Mouse (Mus musculus) brain, adult 2 months (tissue): ENCODE results near the gene Efna1.

Source experiments
- DNase-seq: peaks from one replicate; pipeline ENCODE4 v3.0.0; 2011; ENCODE audit warnings: low read depth, low spot score

Gene Efna1

DNA sequence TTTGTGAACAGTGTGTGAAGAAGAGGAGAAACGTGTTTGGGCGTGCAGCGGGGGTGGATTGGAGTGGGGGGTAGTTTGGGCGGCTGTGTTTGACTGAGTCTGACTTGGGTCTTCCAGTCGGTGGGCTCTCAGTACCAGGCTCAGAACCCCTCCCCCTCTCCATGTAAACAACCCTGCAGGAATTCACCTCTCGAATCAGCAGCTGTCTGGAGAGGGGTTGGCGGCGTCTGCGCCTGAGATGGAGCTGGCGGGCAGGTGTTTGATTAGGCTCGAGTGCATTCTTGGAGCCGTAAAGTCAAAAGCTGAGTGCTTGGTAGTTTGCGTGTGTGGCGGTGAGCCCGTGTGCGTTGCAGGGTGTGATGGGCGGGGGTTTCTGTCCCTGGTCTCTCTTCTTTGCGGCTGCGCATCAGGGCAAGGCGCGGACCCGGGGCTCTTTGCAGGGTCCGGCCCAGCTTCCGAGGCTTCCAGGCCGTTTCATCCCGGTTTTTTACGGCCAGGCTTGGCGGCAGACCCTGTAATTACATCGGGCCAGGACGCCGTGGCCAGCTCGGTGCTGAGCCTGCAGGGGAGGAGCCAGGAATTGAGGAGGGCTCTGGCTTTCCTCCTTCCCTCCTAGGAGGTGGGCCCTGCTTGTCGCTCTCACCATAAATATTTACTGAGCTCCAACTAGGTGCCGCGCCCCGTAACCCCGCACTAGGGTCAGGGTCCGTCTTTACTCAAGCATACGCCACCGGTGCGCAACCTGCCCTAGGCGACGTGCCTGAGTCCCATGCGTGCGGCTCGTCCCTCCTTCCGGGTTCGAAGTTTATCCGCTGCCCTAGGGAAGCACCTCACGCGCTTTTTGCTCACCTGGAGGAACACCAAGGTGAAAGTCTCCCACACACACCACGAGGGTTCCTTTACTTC lies at the start of gene Efna1:
TSS of gene Efna1 (minus strand) at position 537 of the 906 bp plus-strand sequence.
- peak; percentile 69 for DNase-seq

- no peak for DNase-seq
Observed at GRCm38 (mm10) chr3:89330346-89330745, 49.4 kb upstream of the Efna1 start.

DNA sequence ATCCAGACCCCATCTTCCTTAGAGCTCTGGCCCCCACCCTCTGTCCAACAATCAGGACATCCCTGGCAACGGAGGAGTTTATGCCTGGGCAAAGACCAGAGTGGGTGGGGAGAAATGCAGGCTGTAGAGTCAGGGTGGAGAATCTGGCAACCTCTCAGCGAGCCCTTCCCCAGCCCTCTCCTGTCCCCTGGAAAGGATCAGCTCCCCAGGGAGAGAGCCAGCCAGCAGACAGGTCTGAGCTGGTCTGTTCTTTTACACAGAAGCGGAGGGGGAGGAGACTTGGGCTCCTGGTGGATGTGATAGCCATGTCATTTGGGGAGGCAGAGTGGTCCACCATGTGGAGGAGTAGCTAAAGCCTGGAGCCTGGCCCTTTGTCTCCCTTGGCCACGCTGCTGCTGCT lies 47.7 kb upstream of the Efna1 start:
- DNase-seq: no peak

- no peak for DNase-seq
Observed at GRCm38 (mm10) chr3:89327371-89327870, 46.5 kb upstream of the Efna1 start.

- DNase-seq: no peak
Observed at GRCm38 (mm10) chr3:89325882-89326281, 44.9 kb upstream of the Efna1 start.

DNA sequence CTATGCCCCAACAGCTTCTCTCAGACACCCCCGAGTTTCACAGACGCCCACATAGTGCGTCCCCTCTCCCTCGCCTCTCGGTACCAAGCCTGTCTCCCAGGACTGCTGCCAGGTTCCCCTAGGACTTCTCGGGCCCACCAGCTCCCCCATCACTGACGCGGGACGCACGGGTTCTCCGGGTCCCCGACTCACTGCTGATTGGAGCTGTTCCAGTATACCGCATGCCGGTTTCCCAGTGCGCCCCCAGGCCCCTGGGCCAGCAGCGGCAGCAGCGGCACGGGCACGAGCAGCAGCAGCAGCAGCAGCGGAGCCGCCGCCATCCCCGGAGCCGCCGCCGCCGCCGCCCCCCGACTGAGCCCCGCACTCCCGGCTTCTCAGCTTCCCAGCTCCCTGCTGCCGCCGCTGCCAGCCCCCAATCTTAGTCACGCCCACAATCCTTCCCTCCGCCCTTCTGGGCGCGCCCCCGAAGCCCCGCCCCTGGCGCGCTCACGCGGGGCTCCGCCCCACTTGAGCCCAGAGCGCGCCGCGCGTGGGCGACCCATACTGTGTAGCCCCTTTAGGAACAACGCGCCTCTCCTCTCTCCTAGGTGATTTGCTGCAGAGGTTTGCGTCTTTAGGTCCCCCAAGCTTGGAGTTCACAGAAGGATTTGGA lies 41.7 kb upstream of the Efna1 start, which contains the start of gene Efna3:
TSS of gene Efna3 (minus strand) at position 452 of the 652 bp plus-strand sequence.
- DNase-seq: peak; percentile 90

- DNase-seq: peak; percentile 47
Observed at GRCm38 (mm10) chr3:89322131-89322500, 41.2 kb upstream of the Efna1 start.

DNA sequence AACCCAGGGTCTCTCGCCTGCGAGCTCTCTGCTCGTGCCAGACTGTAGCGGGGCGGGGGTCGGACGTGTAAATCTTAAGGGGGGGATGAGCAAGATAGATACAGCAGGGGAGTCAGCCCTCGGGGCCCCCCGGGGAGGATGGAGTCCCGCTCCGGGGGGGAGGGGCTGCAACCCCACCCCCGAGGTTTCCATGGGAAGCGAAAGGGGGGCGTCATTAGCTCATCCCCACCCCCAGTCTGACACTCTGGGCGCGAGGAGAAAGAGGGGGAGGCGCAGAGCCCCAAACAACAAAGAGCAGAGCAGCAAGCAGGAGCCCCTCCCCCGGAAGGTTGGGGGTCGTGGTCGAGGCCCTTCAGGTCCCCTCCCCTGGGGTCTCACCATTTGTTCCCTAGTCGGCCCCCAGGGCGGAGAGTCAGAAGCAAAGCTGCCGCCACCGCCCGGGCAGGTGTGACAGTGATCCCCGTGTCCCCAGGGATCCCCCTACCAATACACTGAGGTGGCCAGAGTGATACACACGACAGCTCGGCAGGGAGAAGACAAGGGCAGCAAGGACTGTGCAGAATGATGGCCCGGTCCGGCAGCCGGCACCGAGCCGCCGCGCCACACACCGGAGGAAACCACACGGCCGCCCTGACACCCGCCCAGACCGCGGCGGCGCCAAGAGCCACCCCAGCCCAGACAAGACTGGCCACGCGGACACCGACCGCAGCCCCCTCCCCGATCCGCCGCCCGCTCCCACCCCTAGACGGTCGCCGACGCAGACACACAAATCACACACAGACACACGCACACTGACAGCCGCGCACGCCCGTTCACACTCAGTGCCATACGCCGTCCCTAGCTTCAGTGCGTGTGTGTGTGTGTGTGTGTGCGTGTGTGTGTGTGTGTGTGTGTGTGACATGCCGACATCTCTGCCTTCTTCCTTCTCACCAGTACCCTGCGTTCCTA lies 40.5 kb upstream of the Efna1 start:
- peak; percentile 65 for DNase-seq

DNA sequence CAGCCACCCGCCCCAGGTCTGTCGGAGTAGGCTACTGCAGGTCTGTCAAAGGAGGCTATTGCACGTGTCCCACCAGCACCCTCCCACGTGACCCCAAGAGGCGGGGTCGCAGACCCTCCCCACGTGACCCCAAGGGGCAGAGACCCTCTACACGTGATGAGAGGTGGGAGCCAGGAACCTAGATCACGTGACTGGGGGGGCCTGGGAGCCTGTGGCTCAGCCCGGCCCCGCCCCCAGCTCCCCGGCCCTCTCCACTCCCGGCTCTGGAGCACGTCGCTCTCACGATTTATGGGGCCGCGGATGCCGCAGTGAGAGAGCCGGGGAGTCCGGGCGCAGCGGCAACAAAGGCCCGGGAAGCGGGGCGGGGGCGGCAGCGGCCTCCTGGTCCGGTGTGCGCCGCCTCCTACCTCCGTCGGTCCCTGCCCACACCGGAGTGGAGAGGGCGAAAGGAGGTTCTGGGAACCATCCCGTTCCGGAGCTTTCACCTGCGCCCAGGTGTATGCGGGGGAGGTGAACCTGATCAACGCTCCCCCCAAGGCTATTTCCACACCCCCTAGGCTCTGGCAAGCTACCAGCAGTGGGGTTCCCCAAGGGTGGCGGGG lies 39.7 kb upstream of the Efna1 start:
- peak; percentile 62 for DNase-seq

GRCm38 (mm10) chr3:89319591-89320350 lies 38.8 kb upstream of the Efna1 start:
- peak; percentile 80 for DNase-seq

DNA sequence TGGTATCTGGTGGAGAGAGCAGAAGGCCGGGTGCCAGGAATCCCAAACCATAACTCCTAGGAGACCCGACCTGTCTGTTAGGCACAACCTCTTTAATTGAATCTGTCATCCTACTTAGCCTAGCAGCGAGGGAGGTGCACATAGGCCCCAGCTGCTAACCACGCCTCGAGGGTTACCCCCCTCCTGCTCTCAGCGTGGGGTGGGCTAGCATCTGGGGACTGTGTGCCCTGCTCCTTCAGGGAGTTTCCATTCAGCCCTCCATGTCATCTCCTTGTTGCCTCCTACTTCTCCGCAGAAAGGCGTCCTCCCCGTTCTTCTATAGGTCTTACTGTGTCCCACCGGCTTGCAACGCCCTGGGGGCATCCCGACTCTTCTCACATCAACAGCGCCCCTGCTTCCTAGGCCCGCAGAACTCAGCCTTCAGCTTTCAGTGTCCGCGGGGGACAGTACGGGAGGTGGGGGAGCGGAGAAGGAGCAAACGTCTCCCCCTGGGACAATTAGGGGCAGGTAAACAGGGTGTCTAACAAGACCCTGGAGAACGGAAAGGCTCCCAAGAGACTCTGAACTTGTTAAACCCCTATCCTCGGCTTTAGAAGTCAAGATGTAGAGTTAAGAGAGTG lies 38.1 kb upstream of the Efna1 start:
- no peak for DNase-seq

DNA sequence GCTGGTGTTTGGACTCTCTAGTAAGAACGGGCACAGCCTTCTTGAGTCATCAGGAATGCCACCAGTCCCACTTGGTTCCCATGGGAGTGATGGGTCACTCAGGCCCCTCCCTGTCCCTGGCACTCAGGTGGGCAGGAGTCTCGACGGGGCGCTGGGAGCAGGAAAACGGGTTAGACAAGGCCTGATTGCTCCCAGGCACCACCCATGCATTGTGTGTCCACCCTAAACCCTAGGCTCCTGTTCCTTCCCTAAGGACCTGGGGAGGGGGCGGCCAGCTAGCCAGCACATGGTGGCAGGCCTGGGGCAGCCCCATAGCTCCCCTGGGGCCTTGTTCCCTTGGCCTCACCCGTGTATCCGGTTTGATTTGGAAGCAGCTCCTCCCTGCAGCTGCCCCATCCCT lies 37.4 kb upstream of the Efna1 start:
- peak; percentile 48 for DNase-seq

DNA sequence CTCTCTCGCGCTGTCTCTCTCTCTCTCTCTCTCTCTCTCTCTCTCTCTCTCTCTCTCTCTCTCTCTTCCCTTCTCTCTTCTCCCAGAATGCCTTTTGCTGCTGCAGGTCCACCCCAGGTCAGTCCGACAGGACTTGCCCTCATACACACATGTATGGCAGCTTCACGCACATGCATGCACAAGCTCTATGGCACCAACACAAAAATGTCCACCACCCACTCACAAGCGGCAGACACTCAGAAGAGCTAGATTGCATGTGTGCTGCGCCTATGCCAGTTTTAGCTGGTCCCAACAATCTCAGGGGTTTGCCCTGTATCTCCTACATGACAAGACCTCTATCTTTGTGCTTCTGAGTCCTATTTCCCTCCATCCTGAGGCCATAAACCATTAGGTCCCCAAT lies 36.3 kb upstream of the Efna1 start:
- peak; percentile 61 for DNase-seq

DNA sequence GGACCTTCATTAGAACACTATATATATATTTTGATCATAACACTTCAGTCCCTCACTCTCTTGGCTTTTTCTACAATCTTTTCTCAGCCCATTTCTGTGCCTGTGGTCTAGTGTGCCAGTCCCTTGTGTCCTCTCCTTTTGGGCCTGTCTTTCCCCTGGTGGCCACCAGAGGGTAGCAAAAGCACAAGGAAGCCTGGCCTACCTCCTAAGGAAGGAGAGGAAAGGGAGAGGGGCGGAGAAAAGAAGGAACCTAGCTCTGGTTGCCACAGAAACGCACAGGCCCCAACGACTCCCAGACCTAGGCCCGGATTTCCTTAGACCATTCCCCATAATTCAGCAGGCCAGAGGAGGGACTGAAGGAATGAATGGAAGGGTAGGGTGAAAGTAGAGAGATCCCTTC lies 35.9 kb upstream of the Efna1 start:
- peak; percentile 94 for DNase-seq

DNA sequence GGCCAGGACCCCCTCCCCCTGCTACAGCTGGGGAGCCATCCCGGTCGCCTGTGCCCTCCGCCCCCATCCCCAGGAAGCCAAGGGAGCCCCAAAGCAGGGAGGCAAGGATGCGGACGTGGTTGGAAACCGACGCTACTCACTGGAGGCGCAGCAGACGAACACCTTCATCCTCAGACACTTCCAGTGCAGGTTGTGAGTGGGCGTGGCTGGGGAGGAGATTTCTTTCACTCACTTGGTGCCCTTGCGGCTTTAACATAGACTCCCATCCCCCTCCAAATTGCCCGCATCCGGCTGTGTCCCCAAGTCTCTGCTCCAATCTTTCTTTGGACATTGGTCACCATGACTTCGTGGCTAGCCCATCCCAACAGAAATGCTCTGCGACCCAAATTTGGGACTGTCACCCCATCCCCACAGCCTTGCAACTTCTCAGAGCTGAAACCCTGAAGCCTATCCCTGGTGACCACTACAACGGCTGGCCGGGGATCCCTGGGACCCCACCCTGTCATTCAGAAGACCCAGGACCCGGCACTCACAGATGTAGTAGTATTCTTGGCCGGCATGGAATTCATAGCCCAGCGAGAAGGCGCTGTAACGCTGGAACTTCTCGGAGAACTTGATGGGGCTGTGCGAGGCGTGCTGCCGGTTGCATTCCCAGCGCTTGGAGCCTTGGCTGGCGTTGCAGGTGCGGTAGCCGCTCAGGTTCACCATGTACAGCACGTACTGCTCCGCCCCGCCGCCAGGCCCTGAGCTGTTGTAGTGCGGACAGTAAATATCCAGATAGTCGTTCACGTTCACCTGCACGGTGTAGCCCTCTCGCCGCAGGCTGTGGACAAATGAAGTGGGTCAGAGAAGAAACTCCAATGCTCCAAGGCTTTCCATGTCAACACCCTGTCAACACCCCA lies 35.2 kb upstream of the Efna1 start:
- peak; percentile 33 for DNase-seq

DNA sequence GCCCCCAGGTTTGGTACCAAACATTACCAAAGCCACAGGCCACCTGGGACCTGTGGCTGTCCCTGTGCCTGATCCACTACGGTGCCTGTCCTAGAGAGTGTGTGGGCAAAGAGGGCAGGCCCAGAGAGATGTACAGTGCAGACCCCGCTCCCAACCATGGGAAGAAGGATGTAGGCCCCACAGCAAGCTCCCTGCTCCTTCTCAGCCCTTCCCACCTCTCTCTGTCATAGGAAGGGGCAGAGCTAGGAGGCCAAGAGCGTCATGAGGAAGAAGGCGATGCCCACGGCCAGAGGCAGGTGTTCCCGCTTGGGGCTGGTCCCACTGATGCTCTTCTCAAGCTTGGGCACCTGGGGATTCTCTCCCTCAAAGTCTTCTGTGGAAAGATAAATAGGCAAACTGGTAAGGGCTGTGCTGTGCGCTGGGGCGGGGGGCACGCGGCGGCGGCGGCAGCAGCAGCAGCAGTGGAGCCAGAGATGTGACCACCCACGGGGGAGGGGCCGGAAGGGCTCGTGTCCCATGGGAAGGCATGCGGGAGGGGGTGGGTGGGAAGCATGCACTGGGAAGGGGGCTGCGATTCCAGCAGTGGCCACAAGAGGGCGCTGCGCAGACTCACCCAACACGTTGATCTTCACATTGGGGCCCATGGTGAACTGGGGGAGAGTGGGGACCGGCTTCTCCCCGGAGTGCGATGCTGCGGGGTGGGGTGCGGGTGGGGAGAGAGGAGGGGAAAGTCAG lies 34.4 kb upstream of the Efna1 start:
- peak; percentile 87 for DNase-seq

- no peak for DNase-seq
Observed at GRCm38 (mm10) chr3:89314791-89315190, 33.8 kb upstream of the Efna1 start.

- DNase-seq: no peak
Observed at GRCm38 (mm10) chr3:89314340-89314739, 33.4 kb upstream of the Efna1 start.
